Mouse (Mus musculus) right cerebral cortex, postnatal 10 days (tissue): ENCODE results near the gene Sept5.

Experiments used
- DNase-seq, 2 experiments: peaks; one replicate each; pipeline ENCODE4 v3.0.0; 2021; ENCODE audit warnings: low spot score in 2 of 2

The Sept5 gene

DNA sequence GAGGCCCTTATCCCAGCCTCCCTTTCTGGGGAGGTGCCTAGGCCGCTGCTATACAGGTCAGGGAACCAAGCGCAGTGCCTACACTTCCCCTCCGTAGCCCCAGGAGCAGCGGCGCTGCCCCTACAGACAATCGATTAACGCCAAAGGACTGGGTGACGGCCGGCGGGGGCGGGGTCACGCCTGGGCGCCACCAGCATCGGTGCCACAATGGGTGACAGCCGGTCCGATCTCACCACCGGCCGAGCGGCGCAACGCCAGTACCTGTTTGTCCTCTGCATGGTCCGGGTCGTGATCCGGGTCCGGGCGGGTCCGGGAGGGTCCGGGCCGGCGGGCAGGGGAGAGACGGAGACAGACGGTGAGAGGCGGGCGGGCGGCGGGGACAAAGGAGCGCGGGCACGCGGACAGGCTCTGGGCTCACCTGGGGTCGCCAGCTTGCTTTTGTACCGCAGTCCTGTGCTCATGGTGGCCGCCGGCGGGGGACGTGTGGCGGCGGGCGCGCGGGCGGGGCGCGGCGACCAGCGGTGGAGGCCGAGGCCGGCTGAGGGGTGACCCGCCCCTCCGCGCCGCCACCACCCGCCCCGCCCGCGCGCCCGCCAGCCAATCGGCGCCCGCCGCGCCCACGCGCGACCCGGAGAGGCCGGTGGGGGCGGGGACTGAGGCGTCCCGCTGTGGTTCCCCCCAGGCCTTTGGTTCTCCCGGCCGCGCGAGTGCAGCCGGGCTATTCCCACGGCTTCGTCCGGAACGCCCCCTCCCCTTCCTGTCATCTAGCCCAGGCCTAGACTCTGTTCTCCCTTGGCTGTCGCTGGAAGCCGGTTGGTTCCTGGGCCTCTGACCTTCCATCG lies at the start of gene Sept5:
Gene Sept5 (minus strand): TSS at position 565 of the 842 bp plus-strand sequence.
- DNase-seq, result peak; percentile 86

- DNase-seq, result no peak
Observed at GRCm38 (mm10) chr16:18679112-18679511, 49.4 kb upstream of the Sept5 start.

GRCm38 (mm10) chr16:18677746-18678679 lies 48.3 kb upstream of the Sept5 start:
- DNase-seq, result peak; percentile 36 to 52

GRCm38 (mm10) chr16:18673005-18673404 lies 43.3 kb upstream of the Sept5 start:
- no peak for DNase-seq

GRCm38 (mm10) chr16:18672027-18672426 lies 42.3 kb upstream of the Sept5 start:
- DNase-seq, result no peak

GRCm38 (mm10) chr16:18669914-18670313 lies 40.2 kb upstream of the Sept5 start:
- no peak for DNase-seq

DNA sequence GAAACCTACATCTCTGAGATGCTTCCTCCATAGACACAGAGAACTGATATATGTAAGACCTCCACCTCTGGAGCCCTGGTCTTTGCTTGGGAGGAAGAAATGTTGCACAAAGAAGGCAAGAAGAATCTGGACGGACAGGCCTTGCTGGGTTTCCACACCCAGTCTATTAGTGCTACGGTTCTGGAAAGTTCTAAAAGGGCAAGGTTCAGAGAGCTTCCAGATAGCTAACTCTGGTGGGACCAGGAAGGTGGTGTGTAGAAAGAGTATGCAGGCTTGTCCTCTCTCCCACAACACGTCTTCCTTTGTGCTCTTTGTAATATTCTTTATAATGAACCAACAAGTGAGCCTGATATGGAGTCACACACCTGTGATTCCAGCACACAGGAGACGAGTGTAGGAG lies 28.8 kb upstream of the Sept5 start:
- DNase-seq, result no peak

DNA sequence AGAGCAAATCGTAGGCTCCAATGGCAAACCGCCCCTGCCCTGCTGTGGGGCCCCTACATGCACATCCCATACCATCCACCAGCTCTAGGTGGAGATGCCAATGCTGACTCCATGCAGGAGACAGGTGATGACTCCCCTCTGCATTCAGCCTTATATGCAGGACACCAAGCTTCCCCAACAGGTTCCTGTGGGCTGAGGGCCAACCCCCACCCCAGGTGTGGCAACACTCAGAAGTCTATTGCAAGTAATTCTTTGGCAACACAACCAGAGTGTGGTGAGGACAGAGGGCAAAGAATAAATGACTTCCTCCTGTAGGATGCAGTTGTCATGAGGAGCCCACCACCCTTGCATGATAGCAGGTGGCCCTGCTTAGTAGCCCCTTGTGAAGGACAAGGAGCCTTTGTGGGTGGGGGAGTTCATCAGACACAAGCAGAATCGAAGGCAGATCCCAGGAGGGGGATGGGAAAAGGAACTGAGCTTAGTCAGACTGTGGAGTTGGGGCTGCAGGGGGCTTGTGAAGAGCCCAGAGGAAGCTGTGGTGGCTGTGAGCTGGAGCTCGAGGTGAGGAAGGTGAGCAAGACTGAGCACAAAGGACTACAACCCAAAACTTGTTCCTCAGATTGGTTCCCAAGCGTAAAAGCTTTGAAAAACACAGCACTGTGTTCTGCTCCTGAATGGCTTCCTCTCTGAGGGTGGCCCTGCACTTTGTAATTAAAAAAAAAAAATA lies 25.8 kb upstream of the Sept5 start:
- DNase-seq, result no peak

GRCm38 (mm10) chr16:18653290-18654160 lies 23.8 kb upstream of the Sept5 start:
- no peak for DNase-seq

- no peak for DNase-seq
Observed at GRCm38 (mm10) chr16:18649126-18649525, 19.4 kb upstream of the Sept5 start.

DNA sequence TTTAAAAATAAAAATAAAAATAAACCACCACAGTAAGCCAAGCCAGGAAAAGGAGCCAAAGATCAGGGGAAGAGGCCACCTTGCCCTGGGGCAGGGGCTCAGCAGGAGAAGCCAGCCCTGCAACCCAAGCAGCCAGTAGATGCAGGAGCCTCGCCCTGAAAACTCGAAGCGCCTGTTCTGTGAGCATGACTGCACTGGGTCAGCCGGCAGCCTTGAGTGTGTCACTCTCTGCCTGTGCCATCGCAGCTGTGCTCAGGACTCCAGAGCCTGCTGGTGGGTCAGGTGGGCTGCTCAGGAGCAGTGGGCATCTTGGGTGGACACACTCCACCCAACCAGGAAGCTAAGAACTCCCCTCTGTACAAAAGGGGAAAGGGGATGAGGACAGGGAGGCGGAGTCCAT lies 15.6 kb upstream of the Sept5 start:
- no peak for DNase-seq

GRCm38 (mm10) chr16:18644485-18644884 lies 14.7 kb upstream of the Sept5 start:
- DNase-seq, result no peak

DNA sequence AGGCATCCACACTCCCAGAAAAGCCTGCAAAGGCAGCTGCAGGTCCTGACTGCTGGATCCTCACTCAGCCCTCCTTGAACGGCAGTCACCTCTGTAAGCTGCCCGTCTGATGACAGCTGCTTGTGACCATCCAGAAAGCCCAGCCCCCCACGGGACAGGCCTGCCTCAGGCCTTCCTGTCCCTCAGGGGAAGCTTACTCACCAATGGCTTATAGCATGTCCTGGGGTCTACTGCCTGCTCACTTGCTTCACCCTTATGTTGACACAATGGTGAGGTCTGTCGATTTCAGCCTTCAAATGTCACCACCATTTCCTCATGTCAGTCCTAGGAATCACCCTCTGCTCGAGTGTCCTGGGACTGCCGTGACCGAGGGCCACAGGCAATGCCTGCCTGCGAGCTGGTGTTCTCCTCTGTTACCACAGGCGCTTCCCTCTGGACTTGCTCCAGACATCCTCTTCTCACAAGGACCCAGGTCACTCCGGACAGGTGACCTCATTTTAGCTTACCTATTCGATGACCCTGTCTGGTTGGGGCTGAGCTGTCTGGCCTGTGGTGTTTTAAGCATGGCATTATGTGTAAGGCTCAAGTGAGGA lies 13.7 kb upstream of the Sept5 start:
- no peak for DNase-seq

DNA sequence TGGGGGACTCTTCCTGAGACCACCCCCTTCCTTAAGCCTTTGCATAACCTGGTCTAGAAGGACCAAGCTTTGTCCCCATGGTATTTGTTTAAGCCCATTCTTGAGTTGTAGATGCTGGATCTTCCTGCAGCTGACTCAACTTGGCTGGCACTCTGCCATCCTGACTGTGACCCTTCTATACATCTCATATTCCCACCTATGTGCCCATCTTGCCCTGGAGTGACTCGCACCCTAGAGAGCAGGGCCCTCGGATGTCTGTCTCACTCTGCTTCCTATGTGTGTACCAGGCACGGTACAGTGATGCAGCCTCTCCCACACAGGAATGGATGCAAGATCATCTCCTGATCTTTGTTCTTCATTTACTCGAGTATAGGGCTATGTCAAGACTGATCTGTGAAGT lies 13.1 kb upstream of the Sept5 start:
- DNase-seq, result no peak

DNA sequence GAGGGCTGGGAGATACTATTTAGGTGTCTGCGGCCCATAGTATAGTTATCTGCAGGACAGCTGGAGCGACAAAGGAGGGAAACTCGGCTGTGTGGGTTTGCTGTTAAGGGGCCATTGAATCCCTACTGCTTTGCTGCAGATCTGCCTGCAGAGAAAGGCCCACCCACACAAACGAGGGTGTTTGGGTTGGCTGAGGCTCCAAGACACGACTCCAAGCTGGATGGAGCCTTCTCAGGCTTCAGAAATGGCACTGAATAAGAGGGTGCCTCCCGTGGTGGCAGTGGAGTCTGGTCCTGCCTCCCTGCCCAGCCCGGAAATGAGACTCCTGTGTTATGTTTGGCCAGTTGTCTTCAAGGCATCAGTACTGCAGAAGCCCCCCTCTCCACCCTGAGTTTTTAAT lies 12.5 kb upstream of the Sept5 start:
- DNase-seq, result peak in 1 of 2 experiments; percentile 25

DNA sequence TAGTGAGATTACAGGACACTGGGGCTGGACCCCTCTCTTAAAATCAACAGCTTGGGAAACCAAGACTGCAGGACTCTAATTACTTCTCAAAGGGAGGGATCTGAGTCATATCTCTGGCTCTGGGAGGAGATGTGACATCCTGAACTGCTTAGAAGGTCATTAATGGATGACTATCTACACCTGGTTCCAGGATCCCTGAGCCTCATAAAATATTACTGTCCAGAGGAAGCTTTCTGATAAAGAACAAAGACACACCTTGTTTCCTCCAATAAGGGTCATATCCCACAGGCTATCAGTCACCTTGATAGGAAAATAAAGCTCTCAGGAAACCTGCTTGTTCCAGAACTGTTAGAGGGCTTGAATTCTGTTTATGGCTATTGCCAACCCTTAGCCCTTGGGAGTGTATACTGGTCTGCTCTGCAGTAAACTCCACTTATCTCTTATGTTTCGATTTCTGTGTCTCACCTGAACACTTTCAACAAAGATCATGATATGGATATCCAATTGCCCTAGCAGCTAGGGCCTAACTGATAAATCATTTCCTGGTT lies 9.7 kb upstream of the Sept5 start:
- DNase-seq, result no peak

GRCm38 (mm10) chr16:18638396-18638795 lies 8.6 kb upstream of the Sept5 start:
- peak in 1 of 2 experiments; percentile 9 for DNase-seq

- DNase-seq, result peak in 1 of 2 experiments; percentile 10
Observed at GRCm38 (mm10) chr16:18636804-18637203, 7.0 kb upstream of the Sept5 start.

GRCm38 (mm10) chr16:18636401-18636800 lies 6.6 kb upstream of the Sept5 start:
- peak; percentile 9 to 13 for DNase-seq

DNA sequence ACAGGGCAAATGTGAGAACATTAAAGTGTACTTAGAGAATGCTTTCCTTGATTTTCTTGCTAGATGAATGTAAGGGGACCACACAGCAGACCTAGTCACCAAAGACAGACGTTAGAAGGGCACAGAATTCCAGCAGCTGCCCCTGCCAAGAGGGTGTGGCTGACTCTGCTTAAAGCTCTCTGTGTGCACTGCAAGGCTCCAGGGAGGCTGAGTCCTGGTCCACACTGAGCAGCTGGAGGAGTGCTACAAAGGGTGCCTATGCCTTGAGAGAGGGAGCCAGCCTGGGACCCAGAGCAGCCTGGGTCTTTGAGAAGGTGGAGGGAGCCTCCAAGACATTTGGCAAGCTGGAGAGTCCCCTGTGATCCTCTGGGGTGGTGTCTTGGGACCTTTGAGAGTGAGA lies 3.6 kb upstream of the Sept5 start:
- DNase-seq, result no peak
